In genomic region chr13:110367961-110368555, GRCm38 (mm10) we compare ENCODE assay signal across 14 mouse cellular contexts. TPM values are rescaled to one million over a fixed set of nuclear protein-coding genes. Genes with fewer than 3 reads are reported as not detected.
DNase-seq lines count a peak whose midpoint lies in the region; ATAC-seq and TF ChIP-seq lines count a peak whose summit lies in the region.
"Had no signal": no experiment of that assay in that cellular context is flagged by ENCODE, and none has a peak within 500 bp of the region (broad histone marks: within the 10 kb centered on the region; RNA-seq: fewer than 3 reads in every experiment).

No protein-coding gene starts in this region.

- no peak overlapping the region for H3K9ac ChIP-seq in lung, postnatal 0 days (replicated peaks; ENCODE audit: low read depth)
- H3K9ac ChIP-seq in neural tube, embryonic 13.5 days, result no peak overlapping the region

- 49% methylated on average over 3 of the region's 3 CpGs for WGBS in lung, postnatal 0 days
- WGBS in neural tube, embryonic 13.5 days, result 95% methylated on average over 3 of the region's 3 CpGs

- no peaks in the 10 kb centered on the region for H3K27me3 ChIP-seq in lung, postnatal 0 days (replicated peaks; ENCODE audit: insufficient read depth, low read length)
- H3K27me3 ChIP-seq in neural tube, embryonic 13.5 days, result no peaks in the 10 kb centered on the region

- no peak overlapping the region for H3K27ac ChIP-seq in lung, postnatal 0 days (ENCODE audit: low read length)
- 0 out of 2 replicates have a peak overlapping the region, but pooled peaks have one; percentile 3 for H3K27ac ChIP-seq in neural tube, embryonic 13.5 days (replicated peaks)
- H3K27ac ChIP-seq: gastrocnemius, adult 2 months had no signal

- H3K9me3 ChIP-seq in lung, postnatal 0 days (ENCODE audit: low read length), result no peaks in the 10 kb centered on the region
- no peaks in the 10 kb centered on the region for H3K9me3 ChIP-seq in neural tube, embryonic 13.5 days

- no peak for DNase-seq in cerebellum, postnatal 36 days
- DNase-seq in lung, postnatal 0 days (ENCODE audit: low spot score), result no peak
- DNase-seq in lung, postnatal 14 days, result no peak
- no peak for DNase-seq in heart, postnatal 25 days (ENCODE audit: low spot score)
- DNase-seq in adrenal gland, adult 18-20 months (ENCODE audit: low spot score in 2 of 2), result no peak

- H3K4me1 ChIP-seq in lung, postnatal 0 days (ENCODE audit: insufficient read depth, low read depth, low read length), result no peaks in the 10 kb centered on the region
- no peaks in the 10 kb centered on the region for H3K4me1 ChIP-seq in neural tube, embryonic 13.5 days (replicated peaks)

- intact Hi-C loops in heart, postnatal 25 days (cut with DNase I), result loop anchor here (1.0 to 5.0 kb wide), 2 partner anchors 306 to 446 kb away; no protein-coding TSS in a partner anchor

- no peaks in the 10 kb centered on the region for H3K36me3 ChIP-seq in lung, postnatal 0 days (ENCODE audit: insufficient read depth, low read length)
- H3K36me3 ChIP-seq in neural tube, embryonic 13.5 days, result no peaks in the 10 kb centered on the region

- TF ChIP-seq CTCF in lung, postnatal 0 days (IDR thresholded peaks at IDR 0.05), result no peak

- no peak overlapping the region for H3K4me2 ChIP-seq in lung, postnatal 0 days (replicated peaks; ENCODE audit: low read depth, low read length)
- H3K4me2 ChIP-seq in neural tube, embryonic 13.5 days, result no peak overlapping the region

- no peak for TF ChIP-seq EP300 in lung, postnatal 0 days (IDR thresholded peaks at IDR 0.05)

- no peak overlapping the region for H3K4me3 ChIP-seq in lung, postnatal 0 days (ENCODE audit: low read depth, low read length)
- H3K4me3 ChIP-seq in neural tube, embryonic 13.5 days, result no peak overlapping the region
- H3K4me3 ChIP-seq: erythroblast, embryonic 14.5 days; gastrocnemius, adult 2 months had no signal

- peak; percentile 20; the same call in 1 of the 2 replicates for ATAC-seq in cerebellum, adult (ENCODE audit: insufficient number of reproducible peaks, low FRiP score, low TSS enrichment)
- 0 out of 2 replicates have a peak, but pooled peaks have one; percentile 5 for ATAC-seq in lung, postnatal 0 days
- peak; percentile 16 for ATAC-seq in inflammation-experienced regulatory T-cells, adult 6 months
- ATAC-seq in neural tube, embryonic 13.5 days (ENCODE audit: low read depth), result peak; percentile 46; the same call in 1 of the 2 replicates
- ATAC-seq: intestine, postnatal 0 days had no signal

RNA-seq across cellular contexts. Expression of gene Gapt, which starts 11.1 kb away (rescaled TPM):
- polyA plus RNA-seq in lung, postnatal 0 days (2015; fragmentation: Nextera tagmentation; extraction: Ambion mirVana), result 0.45 and 0.55 TPM in 2 replicates
- polyA plus RNA-seq in inflammation-experienced regulatory T-cells, adult 6 months (2017; shearing (Covaris generic)), result under 1 TPM in 1 of 3 experiments, not detected in 2; 0.29 TPM
- polyA plus RNA-seq in neural tube, embryonic 13.5 days (2015; fragmentation: Nextera tagmentation; extraction: Ambion mirVana), result 0.14 TPM in 1 of 2 replicates, not detected in the other
- total RNA-seq in heart, postnatal 25 days (2021), result under 1 TPM; 0.11 to 0.23 TPM
- total RNA-seq in adrenal gland, adult 18-20 months (2021), result under 1 TPM; 0.19 to 0.20 TPM
- total RNA-seq: layer of hippocampus, postnatal 36 days had no signal
- polyA plus RNA-seq: adrenal gland, adult 2 months; erythroblast, embryonic 14.5 days; limb, embryonic 11.5 days had no signal

RNA-seq across cellular contexts. Expression of gene Plk2, which starts 26.8 kb away (rescaled TPM):
- polyA plus RNA-seq in lung, postnatal 0 days (2015; fragmentation: Nextera tagmentation; extraction: Ambion mirVana), result 103 and 137 TPM in 2 replicates
- polyA plus RNA-seq in inflammation-experienced regulatory T-cells, adult 6 months (2017; shearing (Covaris generic)), result 1 to 10 TPM; 1.6 to 4.5 (median 3.6) TPM
- polyA plus RNA-seq in neural tube, embryonic 13.5 days (2015; fragmentation: Nextera tagmentation; extraction: Ambion mirVana), result 116 TPM in 2 replicates
- total RNA-seq in heart, postnatal 25 days (2021), result 10 to 100 TPM; 29.5 to 32.4 TPM
- 10 to 100 TPM; 13.0 to 18.0 TPM for total RNA-seq in adrenal gland, adult 18-20 months (2021)
- polyA plus RNA-seq: erythroblast, embryonic 14.5 days had no signal

Comparison
In these comparisons a context has a peak if more than half of its experiments do, and no peak if none do; other contexts are left out.
1. RNA of gene Plk2, which starts 26.8 kb away (polyA plus RNA-seq): 116 TPM in neural tube, embryonic 13.5 days and 103 to 137 TPM in lung, postnatal 0 days; 1.6 to 4.5 TPM in inflammation-experienced regulatory T-cells, adult 6 months; every median in the first group is over 10 times any median in the second.
2. Peak in every context shown above with its lines, with median percentiles within 50 percentile points of each other: ATAC-seq.